Mouse (Mus musculus): ENCODE results near the gene Gars. TPM values are rescaled to one million over a fixed set of nuclear protein-coding genes. Genes with fewer than 3 reads are reported as not detected.
A peak's percentile ranks its signal among the peaks of the same experiment; 100 is the strongest.

Gars gene
- polyA plus RNA-seq (2016; fragmentation: Nextera tagmentation; extraction: Ambion mirVana), result 228 and 233 TPM in 2 replicates

GRCm38 (mm10) chr6:55037799-55038670 lies at the start of gene Gars:
Gene Gars (plus strand): TSS chr6:55038007.
- under 1% methylated on average over 87 of the region's 87 CpGs for WGBS
- no peaks in the 10 kb centered on the region for H3K9me3 ChIP-seq (replicated peaks)
- peak within 1 kb of the TSS; percentile 97 for H3K4me3 ChIP-seq
- peak; percentile 87 for DNase-seq (ENCODE audit: low spot score)
- peak within 1 kb of the TSS; percentile 97 for H3K27ac ChIP-seq (replicated peaks)
- no peaks in the 10 kb centered on the region for H3K27me3 ChIP-seq (ENCODE audit: low read depth, poor library complexity, severe bottlenecking)
- H3K36me3 ChIP-seq, result no peaks in the 10 kb centered on the region
- H3K4me1 ChIP-seq, result peaks cover 25% of the 10 kb centered on the region

- Histone ChIP-seq H3K36me3 (peaks cover 11% of the 10 kb centered on the region; the same call in 1 of the 2 replicates), H3K4me1 (peaks cover 14% of the 10 kb centered on the region), H3K9me3 (replicated peaks) (no peaks in the 10 kb centered on the region), H3K27me3 (ENCODE audit: low read depth, poor library complexity, severe bottlenecking) (no peaks in the 10 kb centered on the region), H3K4me3 (no peak overlapping the region), H3K27ac (replicated peaks) (no peak overlapping the region)
- DNase-seq (ENCODE audit: low spot score), result no peak
- 95% methylated on average over 6 of the region's 6 CpGs for WGBS
These were observed 49.7 kb upstream of the Gars start for GRCm38 (mm10) chr6:54988141-54988540.

- H3K4me1 ChIP-seq, result peaks cover 16% of the 10 kb centered on the region
These were observed 46.6 kb upstream of the Gars start for GRCm38 (mm10) chr6:54991189-54991588.

GRCm38 (mm10) chr6:54992141-54992540 lies 45.7 kb upstream of the Gars start:
- Histone ChIP-seq H3K27me3 (ENCODE audit: low read depth, poor library complexity, severe bottlenecking) (no peaks in the 10 kb centered on the region), H3K4me1 (peaks cover 16% of the 10 kb centered on the region), H3K36me3 (no peaks in the 10 kb centered on the region), H3K27ac (replicated peaks) (peak overlapping the region; percentile 83), H3K9me3 (replicated peaks) (no peaks in the 10 kb centered on the region), H3K4me3 (peak overlapping the region; percentile 67)
- DNase-seq (ENCODE audit: low spot score), result no peak
- WGBS, result 5% methylated on average over 7 of the region's 7 CpGs

More at GRCm38 (mm10) chr6:54991189-54991588, 46.6 kb upstream of the Gars start:
- no peaks in the 10 kb centered on the region for H3K27me3 ChIP-seq (ENCODE audit: low read depth, poor library complexity, severe bottlenecking)
- DNase-seq (ENCODE audit: low spot score), result no peak
- no peaks in the 10 kb centered on the region for H3K36me3 ChIP-seq
- no peak overlapping the region for H3K4me3 ChIP-seq
- H3K27ac ChIP-seq (replicated peaks), result no peak overlapping the region
- WGBS, result 92% methylated on average over 2 of the region's 2 CpGs
- H3K9me3 ChIP-seq (replicated peaks), result no peaks in the 10 kb centered on the region

GRCm38 (mm10) chr6:54992734-54993260 lies 45.0 kb upstream of the Gars start, which contains the start of gene Ggct:
Gene Ggct (minus strand): TSS chr6:54992950.
- H3K4me1 ChIP-seq, result peaks cover 16% of the 10 kb centered on the region
- H3K27ac ChIP-seq (replicated peaks), result peak within 1 kb of the TSS; percentile 83
- no peaks in the 10 kb centered on the region for H3K27me3 ChIP-seq (ENCODE audit: low read depth, poor library complexity, severe bottlenecking)
- H3K9me3 ChIP-seq (replicated peaks), result no peaks in the 10 kb centered on the region
- WGBS, result under 1% methylated on average over 41 of the region's 41 CpGs
- H3K36me3 ChIP-seq, result no peaks in the 10 kb centered on the region
- DNase-seq (ENCODE audit: low spot score), result peak; percentile 98
- H3K4me3 ChIP-seq, result peak within 1 kb of the TSS; percentile 67

GRCm38 (mm10) chr6:54996361-54996760 lies 41.4 kb upstream of the Gars start:
- DNase-seq (ENCODE audit: low spot score), result no peak
- Histone ChIP-seq H3K27ac (replicated peaks) (no peak overlapping the region), H3K4me3 (no peak overlapping the region), H3K9me3 (replicated peaks) (no peaks in the 10 kb centered on the region), H3K27me3 (ENCODE audit: low read depth, poor library complexity, severe bottlenecking) (no peaks in the 10 kb centered on the region), H3K4me1 (peaks cover 16% of the 10 kb centered on the region), H3K36me3 (no peaks in the 10 kb centered on the region)
- WGBS, result 94% methylated on average over 3 of the region's 3 CpGs

- Histone ChIP-seq H3K36me3 (no peaks in the 10 kb centered on the region), H3K9me3 (replicated peaks) (no peaks in the 10 kb centered on the region), H3K27me3 (ENCODE audit: low read depth, poor library complexity, severe bottlenecking) (no peaks in the 10 kb centered on the region), H3K4me1 (peaks cover 5% of the 10 kb centered on the region; the same call in 1 of the 2 replicates), H3K27ac (replicated peaks) (no peak overlapping the region), H3K4me3 (no peak overlapping the region)
- WGBS, result 87% methylated on average over 6 of the region's 6 CpGs
- DNase-seq (ENCODE audit: low spot score), result no peak
These were observed 40.1 kb upstream of the Gars start for GRCm38 (mm10) chr6:54997726-54998125.

GRCm38 (mm10) chr6:55001320-55001719 lies 36.5 kb upstream of the Gars start:
- Histone ChIP-seq H3K9me3 (replicated peaks) (no peaks in the 10 kb centered on the region), H3K4me3 (no peak overlapping the region), H3K36me3 (no peaks in the 10 kb centered on the region), H3K27ac (replicated peaks) (no peak overlapping the region), H3K4me1 (no peaks in the 10 kb centered on the region), H3K27me3 (ENCODE audit: low read depth, poor library complexity, severe bottlenecking) (no peaks in the 10 kb centered on the region)
- WGBS, result 89% methylated on average over 4 of the region's 4 CpGs
- DNase-seq (ENCODE audit: low spot score), result no peak

- WGBS, result 76% methylated on average over 4 of the region's 4 CpGs
- Histone ChIP-seq H3K4me1 (no peaks in the 10 kb centered on the region), H3K36me3 (no peaks in the 10 kb centered on the region), H3K27ac (replicated peaks) (no peak overlapping the region), H3K27me3 (ENCODE audit: low read depth, poor library complexity, severe bottlenecking) (no peaks in the 10 kb centered on the region), H3K4me3 (no peak overlapping the region), H3K9me3 (replicated peaks) (no peaks in the 10 kb centered on the region)
- no peak for DNase-seq (ENCODE audit: low spot score)
These were observed 35.4 kb upstream of the Gars start for GRCm38 (mm10) chr6:55002438-55002837.

GRCm38 (mm10) chr6:55003559-55003958 lies 34.2 kb upstream of the Gars start:
- Histone ChIP-seq H3K36me3 (no peaks in the 10 kb centered on the region), H3K4me1 (no peaks in the 10 kb centered on the region), H3K9me3 (replicated peaks) (no peaks in the 10 kb centered on the region), H3K4me3 (no peak overlapping the region), H3K27ac (replicated peaks) (no peak overlapping the region), H3K27me3 (ENCODE audit: low read depth, poor library complexity, severe bottlenecking) (peaks cover 4% of the 10 kb centered on the region)
- no peak for DNase-seq (ENCODE audit: low spot score)
- 86% methylated on average over 4 of the region's 4 CpGs for WGBS

- H3K9me3 ChIP-seq (replicated peaks), result no peaks in the 10 kb centered on the region
- peaks cover 6% of the 10 kb centered on the region for H3K27me3 ChIP-seq (ENCODE audit: low read depth, poor library complexity, severe bottlenecking)
- peaks cover 22% of the 10 kb centered on the region for H3K4me1 ChIP-seq
- H3K4me3 ChIP-seq, result no peak overlapping the region
- H3K27ac ChIP-seq (replicated peaks), result no peak overlapping the region; the same call in 1 of the 2 replicates
- no peak for DNase-seq (ENCODE audit: low spot score)
- no peaks in the 10 kb centered on the region for H3K36me3 ChIP-seq
- WGBS, result 88% methylated on average over 8 of the region's 8 CpGs
These were observed 29.4 kb upstream of the Gars start for GRCm38 (mm10) chr6:55008401-55008800.

GRCm38 (mm10) chr6:55009391-55010230 lies 28.2 kb upstream of the Gars start:
- Histone ChIP-seq H3K27ac (replicated peaks) (peak overlapping the region; percentile 87), H3K36me3 (no peaks in the 10 kb centered on the region), H3K4me3 (peak overlapping the region; percentile 39), H3K27me3 (ENCODE audit: low read depth, poor library complexity, severe bottlenecking) (peaks cover 6% of the 10 kb centered on the region), H3K9me3 (replicated peaks) (peaks cover 3% of the 10 kb centered on the region; the same call in 1 of the 2 replicates), H3K4me1 (peaks cover 22% of the 10 kb centered on the region)
- DNase-seq (ENCODE audit: low spot score), result peak; percentile 41
- WGBS, result 19% methylated on average over 16 of the region's 16 CpGs
